Mouse (Mus musculus): ENCODE measurements around the gene Mrps12. TPM values are rescaled to one million over a fixed set of nuclear protein-coding genes. Genes with fewer than 3 reads are reported as not detected.
"Not testable (repeated sequence)": the region's sequence is repeated elsewhere in the genome, so short reads cannot be mapped to it uniquely, and the experiment has no call there.

The Mrps12 gene
- polyA plus RNA-seq, 1 experiment from 2014 or later: 116 TPM

DNA sequence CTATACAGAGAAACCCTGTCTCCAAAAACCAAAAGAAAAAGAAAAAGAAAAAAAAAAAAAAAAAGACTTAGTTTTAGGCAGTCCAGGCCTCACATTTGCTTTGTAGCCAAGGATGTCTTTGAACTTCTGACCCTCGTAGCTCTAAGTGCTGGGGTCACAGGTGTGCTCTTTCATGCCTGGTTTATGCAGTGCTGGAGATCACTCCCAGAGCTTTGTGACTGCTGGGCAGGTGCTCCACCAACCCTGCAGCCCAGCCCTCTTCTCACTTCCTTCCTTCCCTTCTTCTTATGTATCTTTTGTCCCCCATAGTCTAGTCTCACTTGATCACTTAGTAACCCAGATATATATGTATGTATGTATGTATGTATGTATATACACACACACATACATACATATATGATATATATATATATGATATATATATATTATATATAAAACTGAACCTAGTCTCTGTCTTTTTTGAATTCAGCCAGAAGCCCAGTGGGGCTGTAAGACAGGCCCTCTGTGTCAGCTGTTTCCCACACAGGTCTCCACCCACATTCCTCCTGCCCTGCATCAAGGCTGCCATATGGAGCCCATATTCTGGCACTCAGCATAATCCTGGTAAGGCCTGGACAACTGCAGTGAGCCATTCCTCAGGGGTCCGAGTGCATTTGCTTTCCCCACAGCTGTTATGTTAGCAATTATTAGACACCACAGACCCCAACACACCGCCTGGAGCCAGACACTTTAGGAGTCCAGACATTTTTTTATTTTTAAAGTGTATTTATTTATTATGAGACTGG lies 20.7 kb downstream of the Mrps12 start:
- peaks cover 10% of the 10 kb centered on the region; the same call in 1 of the 2 replicates for H3K36me3 ChIP-seq
- no peak overlapping the region for H3K4me3 ChIP-seq
- whole genome bisulfite sequencing: 47% methylated on average over 3 of the region's 3 CpGs
- peak; percentile 74 for ATAC-seq (ENCODE audit: borderline replicate concordance, extremely low read depth, low FRiP score, low TSS enrichment)
- no peak overlapping the region for H3K4me2 ChIP-seq
- H3K27ac ChIP-seq: peak overlapping the region; percentile 12; the same call in 1 of the 2 replicates
- no peak overlapping the region for H3K9ac ChIP-seq
- H3K9me3 ChIP-seq: no peaks in the 10 kb centered on the region
- H3K4me1 ChIP-seq: peaks cover 2% of the 10 kb centered on the region
- H3K27me3 ChIP-seq: no peaks in the 10 kb centered on the region

DNA sequence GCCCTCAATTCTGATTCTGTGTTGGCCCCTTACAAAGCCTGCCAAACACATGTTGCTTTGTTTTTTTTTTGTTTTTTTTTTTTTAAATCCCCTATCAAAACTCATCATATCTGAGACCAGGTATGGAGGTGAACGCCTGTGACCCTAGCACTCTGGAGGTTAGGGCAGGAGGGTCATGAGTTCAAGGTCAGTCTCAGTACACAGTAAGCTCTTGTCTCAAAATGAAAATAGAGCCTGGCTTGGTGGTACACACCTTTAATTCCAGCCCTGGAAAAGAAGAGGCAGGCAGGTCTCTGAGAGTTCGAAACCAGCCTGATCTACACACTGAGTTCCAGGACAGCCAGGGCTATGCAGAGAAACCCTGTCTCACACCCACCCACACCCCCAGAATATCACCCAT lies 22.0 kb downstream of the Mrps12 start:
- Histone ChIP-seq H3K36me3 (peaks cover 3% of the 10 kb centered on the region; the same call in 1 of the 2 replicates), H3K27ac (no peak overlapping the region), H3K9ac (no peak overlapping the region), H3K27me3 (no peaks in the 10 kb centered on the region), H3K4me2 (no peak overlapping the region), H3K9me3 (no peaks in the 10 kb centered on the region), H3K4me3 (no peak overlapping the region), H3K4me1 (peaks cover 2% of the 10 kb centered on the region)
- ATAC-seq (ENCODE audit: borderline replicate concordance, extremely low read depth, low FRiP score, low TSS enrichment): no peak
- WGBS: 78% methylated on average over 2 of the region's 2 CpGs

DNA sequence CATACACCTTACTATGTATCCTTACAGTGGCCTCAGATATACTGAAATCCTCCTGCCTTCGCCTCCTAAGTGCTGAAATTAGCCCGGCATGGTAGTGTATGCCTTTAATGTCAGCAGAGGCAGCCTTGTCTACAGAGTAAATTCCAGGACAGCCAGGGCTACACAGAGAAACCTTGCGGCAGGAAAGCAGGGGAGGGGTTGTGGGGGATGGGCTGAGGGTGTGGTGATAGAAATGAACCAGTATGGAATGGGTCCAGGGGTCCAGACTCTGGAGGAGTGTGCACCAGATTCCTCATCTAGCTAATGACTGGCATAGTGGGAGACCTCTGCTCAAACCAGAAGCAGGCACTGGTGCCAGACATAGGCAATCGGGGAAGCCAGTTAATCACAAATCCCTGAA lies 22.5 kb downstream of the Mrps12 start:
- Histone ChIP-seq H3K27me3 (no peaks in the 10 kb centered on the region), H3K9ac (no peak overlapping the region), H3K9me3 (no peaks in the 10 kb centered on the region), H3K4me2 (no peak overlapping the region), H3K27ac (no peak overlapping the region), H3K4me3 (no peak overlapping the region), H3K4me1 (peaks cover 2% of the 10 kb centered on the region), H3K36me3 (no peaks in the 10 kb centered on the region)
- no peak for ATAC-seq (ENCODE audit: borderline replicate concordance, extremely low read depth, low FRiP score, low TSS enrichment)
- WGBS: 55% methylated on average over 4 of the region's 4 CpGs

DNA sequence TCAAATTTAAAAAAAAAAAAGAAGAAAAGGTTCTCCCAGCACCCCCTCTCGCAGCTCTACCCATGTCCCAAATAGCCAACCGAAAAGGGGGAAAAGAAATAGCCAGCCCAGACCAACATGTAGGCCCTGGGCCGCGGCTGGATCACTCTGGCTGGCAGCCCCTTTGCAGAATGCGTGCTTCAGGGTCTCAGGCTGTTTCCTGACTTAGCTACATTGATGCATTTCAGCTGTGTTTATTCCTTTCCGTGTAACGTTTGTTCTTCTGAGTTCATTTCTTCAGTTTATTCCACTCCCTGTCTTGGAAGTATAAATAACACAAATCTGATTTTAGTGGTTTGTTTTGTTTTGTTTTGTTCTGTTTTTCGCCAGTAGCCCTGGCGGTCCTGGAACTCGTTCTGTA lies 23.9 kb downstream of the Mrps12 start:
- no peaks in the 10 kb centered on the region for H3K36me3 ChIP-seq
- H3K4me2 ChIP-seq: peak overlapping the region; percentile 71; the same call in 1 of the 2 replicates
- no peak for ATAC-seq (ENCODE audit: borderline replicate concordance, extremely low read depth, low FRiP score, low TSS enrichment)
- no peaks in the 10 kb centered on the region for H3K27me3 ChIP-seq
- H3K4me3 ChIP-seq: peak overlapping the region; percentile 52; the same call in 1 of the 2 replicates
- WGBS: 56% methylated on average over 10 of the region's 10 CpGs
- no peak overlapping the region for H3K9ac ChIP-seq
- no peak overlapping the region for H3K27ac ChIP-seq
- no peaks in the 10 kb centered on the region for H3K9me3 ChIP-seq
- peaks cover 2% of the 10 kb centered on the region for H3K4me1 ChIP-seq

GRCm38 (mm10) chr7:28716590-28717281 lies 24.9 kb downstream of the Mrps12 start, which contains the start of gene Fbxo17:
Fbxo17 (plus strand) TSS chr7:28716804.
- 2% methylated on average over 36 of the region's 36 CpGs for WGBS
- Histone ChIP-seq H3K27ac (peak within 1 kb of the TSS; percentile 73), H3K4me1 (peaks cover 2% of the 10 kb centered on the region), H3K9ac (peak within 1 kb of the TSS; percentile 69), H3K36me3 (no peaks in the 10 kb centered on the region), H3K4me2 (peak within 1 kb of the TSS; percentile 71), H3K9me3 (no peaks in the 10 kb centered on the region), H3K4me3 (peak within 1 kb of the TSS; percentile 52), H3K27me3 (no peaks in the 10 kb centered on the region)
- peak; percentile 65; the same call in 1 of the 2 replicates for ATAC-seq (ENCODE audit: borderline replicate concordance, extremely low read depth, low FRiP score, low TSS enrichment)

DNA sequence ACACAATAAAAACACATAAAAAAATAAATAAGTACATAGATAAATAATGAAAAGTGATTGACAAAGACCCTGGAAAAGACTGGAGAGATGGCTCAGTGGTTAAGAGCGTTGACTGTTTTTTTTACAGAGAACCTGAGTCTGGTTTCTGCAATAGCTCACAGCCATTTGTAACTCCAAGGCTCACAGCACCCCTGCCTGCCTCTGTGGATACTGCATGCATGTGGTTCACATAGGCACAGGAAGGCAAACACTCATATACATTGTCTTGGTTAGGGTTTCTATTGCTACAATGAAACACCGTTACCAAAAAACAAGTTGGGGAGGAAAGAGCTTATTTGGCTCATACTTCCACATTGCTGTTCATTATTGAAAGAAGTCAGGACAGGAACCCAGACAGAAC lies 26.0 kb downstream of the Mrps12 start:
- WGBS: 92% methylated on average over 2 of the region's 2 CpGs
- Histone ChIP-seq H3K27ac (no peak overlapping the region), H3K4me1 (peaks cover 2% of the 10 kb centered on the region), H3K4me2 (no peak overlapping the region), H3K9me3 (no peaks in the 10 kb centered on the region), H3K4me3 (no peak overlapping the region), H3K9ac (no peak overlapping the region), H3K27me3 (no peaks in the 10 kb centered on the region), H3K36me3 (no peaks in the 10 kb centered on the region)
- ATAC-seq (ENCODE audit: borderline replicate concordance, extremely low read depth, low FRiP score, low TSS enrichment): no peak

- H3K4me3 ChIP-seq: no peak overlapping the region
- H3K27me3 ChIP-seq: no peaks in the 10 kb centered on the region
- H3K4me1 ChIP-seq: peaks cover 2% of the 10 kb centered on the region
- no peaks in the 10 kb centered on the region for H3K36me3 ChIP-seq
- no peak overlapping the region for H3K9ac ChIP-seq
- no peak overlapping the region for H3K27ac ChIP-seq
- no peak overlapping the region for H3K4me2 ChIP-seq
- H3K9me3 ChIP-seq: no peaks in the 10 kb centered on the region
- whole genome bisulfite sequencing: 61% methylated on average over 5 of the region's 5 CpGs
- no peak; the same call in 1 of the 2 replicates for ATAC-seq (ENCODE audit: borderline replicate concordance, extremely low read depth, low FRiP score, low TSS enrichment)
Observed at GRCm38 (mm10) chr7:28714667-28715066, 27.0 kb downstream of the Mrps12 start.

DNA sequence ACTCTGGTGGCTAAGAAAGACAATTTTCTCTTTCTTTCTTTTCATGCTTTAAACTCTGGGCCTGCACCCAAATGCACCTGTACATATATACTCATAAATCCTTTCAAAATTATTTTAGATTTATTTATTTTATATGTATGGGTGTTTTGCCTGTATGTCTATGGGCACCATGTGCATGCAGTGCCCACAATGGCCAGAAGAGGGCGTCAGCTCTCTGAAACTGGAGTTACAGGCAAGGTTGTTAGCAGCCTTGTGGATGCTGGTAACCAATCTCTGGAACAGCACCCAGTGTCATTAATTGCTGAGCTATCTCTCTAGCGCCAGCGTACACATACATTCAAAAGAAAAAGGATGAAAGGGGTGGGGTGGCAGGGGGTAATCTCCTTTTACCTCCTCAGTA lies 30.7 kb downstream of the Mrps12 start:
- Histone ChIP-seq H3K27me3 (no peaks in the 10 kb centered on the region), H3K9me3 (no peaks in the 10 kb centered on the region), H3K27ac (no peak overlapping the region), H3K36me3 (no peaks in the 10 kb centered on the region), H3K4me3 (no peak overlapping the region), H3K4me1 (no peaks in the 10 kb centered on the region; the same call in 1 of the 2 replicates), H3K4me2 (no peak overlapping the region), H3K9ac (no peak overlapping the region)
- WGBS: 63% methylated on average over 3 of the region's 3 CpGs
- no peak for ATAC-seq (ENCODE audit: borderline replicate concordance, extremely low read depth, low FRiP score, low TSS enrichment)

GRCm38 (mm10) chr7:28709454-28709853 lies 32.2 kb downstream of the Mrps12 start:
- H3K4me1 ChIP-seq: no peaks in the 10 kb centered on the region; the same call in 1 of the 2 replicates
- no peaks in the 10 kb centered on the region for H3K36me3 ChIP-seq
- no peaks in the 10 kb centered on the region for H3K9me3 ChIP-seq
- no peak overlapping the region for H3K9ac ChIP-seq
- H3K4me2 ChIP-seq: no peak overlapping the region
- H3K27me3 ChIP-seq: no peaks in the 10 kb centered on the region
- H3K27ac ChIP-seq: no peak overlapping the region
- no peak for ATAC-seq (ENCODE audit: borderline replicate concordance, extremely low read depth, low FRiP score, low TSS enrichment)
- no peak overlapping the region for H3K4me3 ChIP-seq

GRCm38 (mm10) chr7:28702601-28703143 lies 38.9 kb downstream of the Mrps12 start:
- H3K36me3 ChIP-seq: no peaks in the 10 kb centered on the region
- 45% methylated on average over 9 of the region's 9 CpGs for WGBS
- no peak overlapping the region for H3K9ac ChIP-seq
- ATAC-seq (ENCODE audit: borderline replicate concordance, extremely low read depth, low FRiP score, low TSS enrichment): no peak
- no peak overlapping the region for H3K4me2 ChIP-seq
- peak overlapping the region; percentile 19; the same call in 1 of the 2 replicates for H3K27ac ChIP-seq
- H3K4me1 ChIP-seq: no peaks in the 10 kb centered on the region
- no peaks in the 10 kb centered on the region for H3K9me3 ChIP-seq
- H3K27me3 ChIP-seq: no peaks in the 10 kb centered on the region
- no peak overlapping the region for H3K4me3 ChIP-seq

DNA sequence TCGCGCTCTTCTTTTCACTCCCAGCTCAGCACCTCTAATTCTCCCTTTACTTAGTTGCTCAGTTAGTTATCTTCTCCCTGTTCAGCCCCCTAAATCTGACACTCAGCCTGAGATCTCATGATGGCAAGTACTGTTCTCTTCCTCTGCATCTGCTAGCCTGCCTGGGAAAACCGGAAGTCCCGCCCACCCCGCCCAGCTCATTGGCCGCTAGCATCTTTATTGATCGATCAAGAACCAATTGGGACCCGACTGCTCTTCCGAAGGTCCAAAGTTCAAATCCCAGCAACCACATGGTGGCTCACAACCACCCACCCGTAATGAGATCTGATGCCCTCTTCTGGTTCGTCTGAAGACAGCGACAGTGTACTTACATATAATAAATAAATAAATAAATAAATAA lies 40.3 kb downstream of the Mrps12 start:
- H3K27ac ChIP-seq; H3K36me3 ChIP-seq; H3K4me3 ChIP-seq; ATAC-seq (ENCODE audit: borderline replicate concordance, extremely low read depth, low FRiP score, low TSS enrichment); H3K4me1 ChIP-seq; H3K9me3 ChIP-seq; H3K9ac ChIP-seq; H3K4me2 ChIP-seq; H3K27me3 ChIP-seq: not testable (repeated sequence)
- WGBS: 94% methylated on average over 12 of the region's 12 CpGs

- Histone ChIP-seq H3K4me1 (no peaks in the 10 kb centered on the region), H3K4me2 (no peak overlapping the region), H3K9ac (no peak overlapping the region), H3K27ac (no peak overlapping the region), H3K27me3 (no peaks in the 10 kb centered on the region), H3K9me3 (no peaks in the 10 kb centered on the region), H3K36me3 (no peaks in the 10 kb centered on the region), H3K4me3 (no peak overlapping the region)
- WGBS: 97% methylated on average over 4 of the region's 4 CpGs
- ATAC-seq (ENCODE audit: borderline replicate concordance, extremely low read depth, low FRiP score, low TSS enrichment): no peak
Observed at GRCm38 (mm10) chr7:28700269-28700668, 41.4 kb downstream of the Mrps12 start.
